Mouse (Mus musculus) mammary gland, adult 2 months (tissue): Measurements from ENCODE around the gene Trp63. TPM values are rescaled to one million over a fixed set of nuclear protein-coding genes. Genes with fewer than 3 reads are reported as not detected.

Source experiments
- polyA plus RNA-seq: library from polyadenylated mRNA; depleted of rRNA; stranded (reverse); fragments of >200 nt; gene quantifications from 2 replicates; pipeline ENCODE4 v1.2.3, GENCODE M21; 2012; ENCODE audit warnings: low replicate concordance; rRNA removed

Trp63 gene
- polyA plus RNA-seq = 5.5 and 13.4 TPM in 2 replicates

GRCm38 (mm10) chr16:25683531-25684248 is at the start of gene Trp63:
Gene Trp63, plus strand, starts transcription at chr16:25683763.

